Comparison of ENCODE assay signal across 8 mouse cellular contexts in genomic region chr9:65142399-65142798, GRCm38 (mm10). TPM values are rescaled to one million over a fixed set of nuclear protein-coding genes. Genes with fewer than 3 reads are reported as not detected.
A peak's percentile ranks its signal among the peaks of the same experiment; 100 is the strongest.
DNase-seq lines count a peak whose midpoint lies in the region; ATAC-seq lines count a peak whose summit lies in the region.

No protein-coding gene starts in this region.

- H3K4me1 ChIP-seq in heart, embryonic 12.5 days (replicated peaks): peaks cover 16% of the 10 kb centered on the region
- peaks cover 19% of the 10 kb centered on the region for H3K4me1 ChIP-seq in hindbrain, embryonic 11.5 days (replicated peaks; ENCODE audit: control insufficient read depth, insufficient read depth, low read length)
- H3K4me1 ChIP-seq in midbrain, embryonic 12.5 days: peaks cover 69% of the 10 kb centered on the region

- H3K9ac ChIP-seq in heart, embryonic 12.5 days: peak overlapping the region; percentile 72
- peak overlapping the region; percentile 99 for H3K9ac ChIP-seq in hindbrain, embryonic 11.5 days (ENCODE audit: low read depth, low read length)
- peak overlapping the region; percentile 98 for H3K9ac ChIP-seq in midbrain, embryonic 12.5 days (replicated peaks)

- peak overlapping the region; percentile 95 for H3K4me2 ChIP-seq in heart, embryonic 12.5 days
- peak overlapping the region; percentile 78 for H3K4me2 ChIP-seq in hindbrain, embryonic 11.5 days (replicated peaks; ENCODE audit: low read depth, low read length)
- H3K4me2 ChIP-seq in midbrain, embryonic 12.5 days (replicated peaks): peak overlapping the region; percentile 77

- intact Hi-C loops in heart, postnatal 10 days (cut with DNase I): no loop called here

- peaks cover 32% of the 10 kb centered on the region for H3K27me3 ChIP-seq in heart, embryonic 12.5 days (replicated peaks)
- H3K27me3 ChIP-seq in hindbrain, embryonic 11.5 days (ENCODE audit: control insufficient read depth, insufficient read depth, low read length): no peaks in the 10 kb centered on the region
- H3K27me3 ChIP-seq in midbrain, embryonic 12.5 days: peaks cover 4% of the 10 kb centered on the region; the same call in 1 of the 2 replicates

- DNase-seq in heart, postnatal 10 days: no peak
- peak; percentile 64 for DNase-seq in hindbrain, embryonic 11.5 days (ENCODE audit: low spot score)
- DNase-seq in spleen, adult 18-20 months: no peak
- DNase-seq in B cell, adult 2 months: no peak
- DNase-seq in left cerebral cortex, adult 18-20 months (ENCODE audit: low spot score in 2 of 2): no peak

- no peaks in the 10 kb centered on the region for H3K9me3 ChIP-seq in heart, embryonic 12.5 days (replicated peaks)
- H3K9me3 ChIP-seq in hindbrain, embryonic 11.5 days (ENCODE audit: control insufficient read depth, low read length): no peaks in the 10 kb centered on the region
- H3K9me3 ChIP-seq in midbrain, embryonic 12.5 days: no peaks in the 10 kb centered on the region

- no peaks in the 10 kb centered on the region for H3K36me3 ChIP-seq in heart, embryonic 12.5 days
- H3K36me3 ChIP-seq in hindbrain, embryonic 11.5 days (ENCODE audit: control insufficient read depth, insufficient read depth, low read length): no peaks in the 10 kb centered on the region; the same call in 1 of the 2 replicates
- H3K36me3 ChIP-seq in midbrain, embryonic 12.5 days: peaks cover 38% of the 10 kb centered on the region

- no peak overlapping the region for H3K27ac ChIP-seq in heart, embryonic 12.5 days (ENCODE audit: poor library complexity, severe bottlenecking)
- H3K27ac ChIP-seq in hindbrain, embryonic 11.5 days (ENCODE audit: low read depth, low read length): peak overlapping the region; percentile 98
- peak overlapping the region; percentile 98 for H3K27ac ChIP-seq in midbrain, embryonic 12.5 days (replicated peaks)

- 1% methylated on average over 8 of the region's 8 CpGs for WGBS in heart, embryonic 12.5 days
- WGBS in hindbrain, embryonic 11.5 days: 0% methylated on average over 8 of the region's 8 CpGs
- WGBS in midbrain, embryonic 12.5 days: under 1% methylated on average over 8 of the region's 8 CpGs

- peak overlapping the region; percentile 75 for H3K4me3 ChIP-seq in heart, embryonic 12.5 days
- peak overlapping the region; percentile 100 for H3K4me3 ChIP-seq in hindbrain, embryonic 11.5 days (ENCODE audit: low read depth, low read length)
- H3K4me3 ChIP-seq in midbrain, embryonic 12.5 days: peak overlapping the region; percentile 90

- ATAC-seq in heart, embryonic 12.5 days (ENCODE audit: insufficient number of reproducible peaks, low FRiP score): 0 out of 2 replicates have a peak, but pooled peaks have one; percentile 51
- peak; percentile 40 for ATAC-seq in common myeloid progenitor, adult 5-6 weeks (replicated peaks; ENCODE audit: low read depth, poor library complexity, severe bottlenecking)
- peak; percentile 53 for ATAC-seq in hindbrain, embryonic 11.5 days (ENCODE audit: low FRiP score)
- ATAC-seq in midbrain, embryonic 12.5 days (ENCODE audit: low FRiP score, low read depth): peak; percentile 53; the same call in 1 of the 2 replicates

RNA-seq across cellular contexts. Expression of gene Igdcc3, which starts 1.4 kb away (rescaled TPM):
- 4.8 and 5.5 TPM in 2 replicates for polyA plus RNA-seq in heart, embryonic 12.5 days (2016; fragmentation: Nextera tagmentation; extraction: Ambion mirVana)
- under 1 TPM; 0.22 to 0.40 TPM for total RNA-seq in heart, postnatal 10 days (2021)
- not detected in 2 replicates for total RNA-seq in common myeloid progenitor, adult 5-6 weeks (2017)
- polyA plus RNA-seq in hindbrain, embryonic 11.5 days (2014; fragmentation: Nextera tagmentation; extraction: Ambion mirVana): 46.0 and 49.6 TPM in 2 replicates
- 62.1 and 74.7 TPM in 2 replicates for polyA plus RNA-seq in midbrain, embryonic 12.5 days (2016; fragmentation: Nextera tagmentation; extraction: Ambion mirVana)
- 1 to 10 TPM; 1.4 to 1.7 TPM for total RNA-seq in left cerebral cortex, adult 18-20 months (2021)

RNA-seq across cellular contexts. Expression of gene Igdcc4, which starts 41.1 kb away (rescaled TPM):
- 12.9 and 13.0 TPM in 2 replicates for polyA plus RNA-seq in heart, embryonic 12.5 days (2016; fragmentation: Nextera tagmentation; extraction: Ambion mirVana)
- 10 to 100 TPM; 14.4 to 15.6 TPM for total RNA-seq in heart, postnatal 10 days (2021)
- total RNA-seq in common myeloid progenitor, adult 5-6 weeks (2017): 0.15 and 0.41 TPM in 2 replicates
- polyA plus RNA-seq in hindbrain, embryonic 11.5 days (2014; fragmentation: Nextera tagmentation; extraction: Ambion mirVana): 8.8 and 10.3 TPM in 2 replicates
- 18.2 and 19.5 TPM in 2 replicates for polyA plus RNA-seq in midbrain, embryonic 12.5 days (2016; fragmentation: Nextera tagmentation; extraction: Ambion mirVana)
- total RNA-seq in left cerebral cortex, adult 18-20 months (2021): 10 to 100 TPM; 28.0 to 30.6 TPM

RNA-seq across cellular contexts. Expression of gene Parp16, which starts 52.8 kb away (rescaled TPM):
- polyA plus RNA-seq in heart, embryonic 12.5 days (2016; fragmentation: Nextera tagmentation; extraction: Ambion mirVana): 5.0 and 5.8 TPM in 2 replicates
- 1 to 10 TPM; 5.1 to 5.9 TPM for total RNA-seq in heart, postnatal 10 days (2021)
- 2.0 and 3.1 TPM in 2 replicates for total RNA-seq in common myeloid progenitor, adult 5-6 weeks (2017)
- 4.0 and 6.5 TPM in 2 replicates for polyA plus RNA-seq in hindbrain, embryonic 11.5 days (2014; fragmentation: Nextera tagmentation; extraction: Ambion mirVana)
- 5.6 and 6.5 TPM in 2 replicates for polyA plus RNA-seq in midbrain, embryonic 12.5 days (2016; fragmentation: Nextera tagmentation; extraction: Ambion mirVana)
- 1 to 10 TPM; 4.0 to 4.3 TPM for total RNA-seq in left cerebral cortex, adult 18-20 months (2021)

Comparison
In these comparisons a context has a peak if more than half of its experiments do, and no peak if none do; other contexts are left out.
1. RNA of gene Igdcc4, which starts 41.1 kb away (total RNA-seq): 28.0 to 30.6 TPM in left cerebral cortex, adult 18-20 months and 14.4 to 15.6 TPM in heart, postnatal 10 days; 0.15 to 0.41 TPM in common myeloid progenitor, adult 5-6 weeks; every median in the first group is over 10 times any median in the second.
2. Peak in every context shown above with its lines, with median percentiles within 50 percentile points of each other: ATAC-seq, H3K4me2 ChIP-seq, H3K4me3 ChIP-seq and H3K9ac ChIP-seq.